Mouse (Mus musculus): ENCODE results near the gene Mup20. TPM values are rescaled to one million over a fixed set of nuclear protein-coding genes. Genes with fewer than 3 reads are reported as not detected.

Gene Mup20
- polyA plus RNA-seq (2017; shearing (Covaris generic)): not detected

GRCm38 (mm10) chr4:62054058-62054457, at the start of gene Mup20:
Mup20 (minus strand) TSS chr4:62054158.

GRCm38 (mm10) chr4:62087241-62087640, 33.3 kb upstream of the Mup20 start, which contains the start of gene Mup3:
Mup3 (minus strand) TSS chr4:62087342.

Other genes starting within 250 kb of the Mup20 start
- not detected for gene Mup5, start 218.9 kb downstream of the Mup20 start, polyA plus RNA-seq (2017; shearing (Covaris generic))
- gene Mup3, start 33.2 kb upstream of the Mup20 start, polyA plus RNA-seq (2017; shearing (Covaris generic)): not detected
- not detected for gene Mup21, start 96.7 kb upstream of the Mup20 start, polyA plus RNA-seq (2017; shearing (Covaris generic))
- gene Zfp37, start 176.9 kb upstream of the Mup20 start, polyA plus RNA-seq (2017; shearing (Covaris generic)): 0.36 TPM
- 7.5 TPM for gene Slc31a2, start 208.4 kb upstream of the Mup20 start, polyA plus RNA-seq (2017; shearing (Covaris generic))

Measured in effector memory CD4-positive, alpha-beta T cell, adult 5 months (primary cell).